Mouse (Mus musculus): ENCODE data around the gene Mrpl41. TPM values are rescaled to one million over a fixed set of nuclear protein-coding genes. Genes with fewer than 3 reads are reported as not detected.

The Mrpl41 gene
- polyA plus RNA-seq (2011; ENCODE audit: insufficient read depth, insufficient read length, low replicate concordance, missing spikeins): 46.5 and 61.1 TPM in 2 replicates

DNA sequence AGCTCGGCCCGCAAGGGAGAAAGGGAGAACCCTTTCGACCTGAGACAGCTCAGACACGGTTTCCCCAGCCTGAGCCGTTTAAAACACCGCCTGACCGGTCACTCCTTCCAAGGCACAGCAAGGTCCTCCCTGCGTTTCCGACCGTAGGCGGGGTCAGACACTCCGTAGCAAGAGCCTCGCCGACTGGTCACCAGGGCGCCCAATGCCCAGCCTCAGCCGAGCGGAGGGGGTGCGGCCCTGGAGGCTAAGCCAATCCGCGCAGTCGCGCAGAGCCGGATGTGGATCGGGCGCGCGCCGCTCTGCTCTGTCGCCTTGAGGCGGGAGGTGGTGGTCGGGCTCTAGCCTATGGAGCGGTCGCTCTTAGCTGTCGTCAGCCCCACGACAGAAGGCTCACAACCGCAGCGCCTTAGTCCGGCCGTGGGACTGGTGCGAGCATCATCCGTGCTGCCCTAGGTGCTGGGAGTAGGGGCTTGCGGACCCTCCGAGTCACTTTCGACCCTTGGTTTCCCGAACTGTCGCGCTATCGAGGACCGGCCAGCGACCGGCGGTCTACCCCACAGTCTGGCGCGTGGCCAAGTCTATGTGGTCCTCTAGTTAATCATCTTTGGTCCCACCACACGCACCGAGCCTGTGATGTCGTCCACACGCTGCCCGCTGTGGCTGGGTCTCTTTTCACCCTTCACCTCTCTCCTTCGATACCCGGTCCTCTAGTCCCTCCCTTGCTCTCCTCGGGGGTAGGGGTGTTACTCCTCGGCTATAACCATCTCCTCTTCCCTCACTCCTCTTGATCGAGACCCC, at the start of gene Mrpl41:
Gene Mrpl41 (minus strand): TSS at position 193 of the 798 bp plus-strand sequence.
- H3K4me1 ChIP-seq (ENCODE audit: control insufficient read depth, insufficient read depth, low read length): no peaks in the 10 kb centered on the region
- under 1% methylated on average over 64 of the region's 64 CpGs for WGBS
- TF ChIP-seq POLR2A (IDR thresholded peaks at IDR 0.05; ENCODE audit: borderline replicate concordance, control insufficient read depth, low read depth, low read length) (peak; percentile 88), CTCF (IDR thresholded peaks at IDR 0.05; ENCODE audit: control insufficient read depth, insufficient read depth, low read length) (no peak; the same call in 1 of the 2 replicates)

DNA sequence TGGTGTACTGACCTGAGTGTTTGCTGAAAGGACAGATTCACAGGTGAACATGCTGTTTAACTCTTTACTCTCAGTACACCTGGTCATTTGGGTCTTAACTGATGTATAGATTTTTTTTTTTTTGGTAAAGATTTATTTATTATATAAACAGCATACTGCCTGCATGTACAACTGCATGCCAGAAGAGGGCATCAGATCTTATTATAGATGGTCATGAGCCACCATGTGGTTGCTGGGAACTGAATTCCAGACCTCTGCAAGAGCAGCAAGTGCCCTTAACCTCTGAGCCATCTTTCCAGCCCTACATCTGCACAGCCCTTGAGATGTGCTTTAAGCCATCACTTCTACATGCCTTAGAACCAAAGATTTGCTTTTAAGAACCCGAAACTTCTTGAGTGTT, 47.8 kb upstream of the Mrpl41 start:
- no peak for TF ChIP-seq POLR2A (IDR thresholded peaks at IDR 0.05; ENCODE audit: borderline replicate concordance, control insufficient read depth, low read depth, low read length)
- no peak for TF ChIP-seq CTCF (IDR thresholded peaks at IDR 0.05; ENCODE audit: control insufficient read depth, insufficient read depth, low read length)
- Histone ChIP-seq H3K4me3 (replicated peaks; ENCODE audit: control insufficient read depth, low read depth, low read length) (no peak overlapping the region), H3K27ac (ENCODE audit: control insufficient read depth, insufficient read depth, low read depth, low read length, poor library complexity) (no peak overlapping the region), H3K4me1 (ENCODE audit: control insufficient read depth, insufficient read depth, low read length) (no peaks in the 10 kb centered on the region)
- WGBS: 87% methylated on average over 1 of the region's 1 CpGs

More for the DNA sequence above, at the start of gene Mrpl41:
- H3K4me3 ChIP-seq (replicated peaks; ENCODE audit: control insufficient read depth, low read depth, low read length): peak within 1 kb of the TSS; percentile 76
- peak within 1 kb of the TSS; percentile 91 for H3K27ac ChIP-seq (ENCODE audit: control insufficient read depth, insufficient read depth, low read depth, low read length, poor library complexity)

DNA sequence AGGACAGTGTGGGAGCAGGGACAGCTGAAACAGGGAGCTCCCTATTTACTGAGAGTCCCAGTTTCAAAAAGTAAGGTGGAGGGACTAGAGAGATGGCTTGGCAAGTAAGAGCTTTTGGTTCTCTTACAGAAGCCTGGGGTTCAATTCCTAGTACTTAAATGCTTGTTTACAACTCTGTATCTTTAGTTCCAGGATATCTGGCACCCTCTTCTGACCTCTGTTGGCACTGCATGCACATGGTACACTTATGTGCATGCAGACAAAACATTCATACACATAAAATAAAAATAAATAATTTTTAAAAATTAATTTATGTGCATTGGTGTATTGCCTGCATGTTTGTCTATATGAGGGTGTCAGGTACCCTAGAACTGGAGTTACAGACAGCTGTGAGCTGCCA, 33.4 kb upstream of the Mrpl41 start:
- TF ChIP-seq POLR2A (IDR thresholded peaks at IDR 0.05; ENCODE audit: borderline replicate concordance, control insufficient read depth, low read depth, low read length): no peak
- TF ChIP-seq CTCF (IDR thresholded peaks at IDR 0.05; ENCODE audit: control insufficient read depth, insufficient read depth, low read length): no peak
- no peaks in the 10 kb centered on the region for H3K4me1 ChIP-seq (ENCODE audit: control insufficient read depth, insufficient read depth, low read length)
- H3K4me3 ChIP-seq (replicated peaks; ENCODE audit: control insufficient read depth, low read depth, low read length): no peak overlapping the region
- H3K27ac ChIP-seq (ENCODE audit: control insufficient read depth, insufficient read depth, low read depth, low read length, poor library complexity): no peak overlapping the region

DNA sequence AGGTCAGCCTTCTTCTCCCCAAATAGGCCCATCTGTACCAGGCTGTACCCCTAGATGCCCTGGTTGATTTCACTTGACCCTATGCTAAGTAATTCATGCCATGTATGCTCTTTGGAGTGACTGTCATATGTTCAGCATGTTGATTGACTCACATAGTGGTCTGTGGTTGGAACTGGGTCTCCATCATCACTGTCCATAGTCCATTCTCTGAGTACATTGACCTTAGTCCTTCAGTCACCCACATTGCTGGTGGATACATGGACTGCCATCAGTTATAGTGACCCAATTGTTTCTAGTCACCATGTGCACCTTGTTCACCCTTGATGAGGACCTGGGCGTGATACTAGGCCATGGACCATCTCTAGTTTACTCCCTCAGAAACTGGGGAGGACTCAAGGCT, 31.9 kb upstream of the Mrpl41 start:
- TF ChIP-seq POLR2A (IDR thresholded peaks at IDR 0.05; ENCODE audit: borderline replicate concordance, control insufficient read depth, low read depth, low read length) (no peak), CTCF (IDR thresholded peaks at IDR 0.05; ENCODE audit: control insufficient read depth, insufficient read depth, low read length) (no peak)
- no peak overlapping the region for H3K4me3 ChIP-seq (replicated peaks; ENCODE audit: control insufficient read depth, low read depth, low read length)
- no peak overlapping the region for H3K27ac ChIP-seq (ENCODE audit: control insufficient read depth, insufficient read depth, low read depth, low read length, poor library complexity)
- 94% methylated on average over 1 of the region's 1 CpGs for WGBS
- H3K4me1 ChIP-seq (ENCODE audit: control insufficient read depth, insufficient read depth, low read length): no peaks in the 10 kb centered on the region

DNA sequence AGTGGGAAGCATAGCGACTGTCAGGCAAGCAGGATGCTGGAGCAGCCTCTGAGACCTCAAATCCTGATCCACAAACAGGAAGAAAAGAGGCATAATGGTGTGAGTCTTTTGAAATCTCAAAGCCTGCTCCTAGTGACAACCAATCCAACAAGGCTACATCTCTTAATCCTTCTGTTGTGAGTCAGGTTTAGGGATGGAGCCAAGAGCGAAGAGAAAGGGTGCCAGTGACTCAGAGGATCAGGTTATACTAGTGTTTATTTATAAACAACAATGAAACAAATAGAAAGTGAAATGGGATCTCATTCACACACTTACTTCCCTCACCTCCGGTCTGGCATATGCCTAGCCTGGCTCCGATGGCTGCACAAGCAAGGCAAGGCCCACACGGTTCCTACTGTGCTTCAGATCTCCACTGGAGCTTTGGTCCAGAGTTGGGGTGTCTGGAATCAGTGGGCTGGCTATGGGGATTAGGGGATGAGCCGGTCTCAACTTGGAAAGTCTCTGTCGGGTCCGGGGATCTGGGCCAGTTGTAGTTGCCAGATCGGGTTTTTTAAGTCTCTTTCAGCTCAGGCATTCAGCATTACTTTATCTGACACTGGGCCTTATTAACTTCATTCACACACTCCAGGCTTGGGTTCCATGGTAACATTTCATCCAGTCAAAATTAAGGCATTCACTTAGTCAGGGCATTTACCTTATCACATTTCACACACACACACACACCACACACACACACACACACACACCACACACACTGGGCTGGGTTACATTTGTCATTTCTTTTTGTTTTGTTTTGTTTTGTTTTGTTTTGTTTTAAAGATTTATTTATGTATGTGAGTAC, 29.3 kb upstream of the Mrpl41 start:
- TF ChIP-seq POLR2A (IDR thresholded peaks at IDR 0.05; ENCODE audit: borderline replicate concordance, control insufficient read depth, low read depth, low read length) (no peak), CTCF (IDR thresholded peaks at IDR 0.05; ENCODE audit: control insufficient read depth, insufficient read depth, low read length) (no peak)
- Histone ChIP-seq H3K4me1 (ENCODE audit: control insufficient read depth, insufficient read depth, low read length) (no peaks in the 10 kb centered on the region), H3K27ac (ENCODE audit: control insufficient read depth, insufficient read depth, low read depth, low read length, poor library complexity) (no peak overlapping the region), H3K4me3 (replicated peaks; ENCODE audit: control insufficient read depth, low read depth, low read length) (no peak overlapping the region)
- WGBS: 91% methylated on average over 9 of the region's 9 CpGs

DNA sequence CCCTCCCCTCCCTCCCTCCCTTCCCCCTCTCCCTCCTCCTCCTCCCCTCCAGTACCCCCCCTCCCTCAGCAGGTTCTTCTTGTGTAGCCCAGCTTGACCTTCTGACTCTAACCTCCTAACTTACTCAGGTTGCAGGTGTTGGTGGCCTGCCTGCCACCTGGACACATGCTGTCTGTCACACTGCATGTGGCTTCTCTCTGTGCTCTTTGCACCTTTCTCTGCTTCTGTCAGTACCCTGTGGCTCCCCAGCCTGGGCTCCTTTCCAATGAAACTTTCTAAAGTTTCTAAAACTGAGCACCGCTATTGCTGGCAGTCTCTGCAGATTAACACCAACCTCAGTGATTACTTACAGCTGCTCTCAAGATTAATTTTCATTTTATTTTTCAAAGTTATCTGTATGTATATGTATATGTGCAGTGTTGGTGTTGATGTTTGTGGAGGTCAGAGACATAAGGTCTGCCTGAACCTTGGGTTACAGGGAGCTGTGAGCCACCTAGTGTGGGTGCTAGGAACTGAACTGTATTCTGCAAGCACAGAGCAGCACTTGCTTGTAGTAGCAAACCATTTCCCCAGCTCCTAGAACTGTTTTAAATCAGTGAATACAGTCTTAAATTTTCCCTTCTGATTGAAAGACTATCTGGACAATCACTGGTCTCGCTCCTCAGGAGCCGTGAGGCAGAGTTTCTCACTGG, 25.8 kb upstream of the Mrpl41 start:
- Histone ChIP-seq H3K4me1 (ENCODE audit: control insufficient read depth, insufficient read depth, low read length) (no peaks in the 10 kb centered on the region), H3K27ac (ENCODE audit: control insufficient read depth, insufficient read depth, low read depth, low read length, poor library complexity) (no peak overlapping the region), H3K4me3 (replicated peaks; ENCODE audit: control insufficient read depth, low read depth, low read length) (no peak overlapping the region)
- no peak for TF ChIP-seq POLR2A (IDR thresholded peaks at IDR 0.05; ENCODE audit: borderline replicate concordance, control insufficient read depth, low read depth, low read length)
- peak; percentile 56 for TF ChIP-seq CTCF (IDR thresholded peaks at IDR 0.05; ENCODE audit: control insufficient read depth, insufficient read depth, low read length)
- WGBS: 90% methylated on average over 3 of the region's 3 CpGs

DNA sequence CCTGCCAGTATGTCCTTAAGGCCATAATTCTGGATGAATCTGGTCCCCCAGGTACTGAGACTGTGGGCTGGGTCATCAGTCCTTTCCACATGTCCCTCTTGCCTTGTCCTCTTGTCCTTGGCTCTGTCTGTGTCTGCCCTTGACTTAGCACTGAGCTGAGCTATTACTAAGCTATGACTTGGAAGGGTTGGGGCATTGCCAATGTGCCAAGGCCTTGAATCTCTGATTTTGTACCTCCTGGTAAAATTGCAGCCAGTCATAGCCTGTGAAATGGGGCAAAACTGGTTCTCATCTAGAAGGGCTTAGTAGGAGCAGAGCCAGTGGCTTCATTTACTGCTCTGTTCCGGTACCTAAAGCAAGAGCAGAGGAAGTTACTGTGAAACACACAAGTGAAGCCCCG, 21.6 kb upstream of the Mrpl41 start:
- TF ChIP-seq CTCF (IDR thresholded peaks at IDR 0.05; ENCODE audit: control insufficient read depth, insufficient read depth, low read length) (no peak), POLR2A (IDR thresholded peaks at IDR 0.05; ENCODE audit: borderline replicate concordance, control insufficient read depth, low read depth, low read length) (no peak)
- Histone ChIP-seq H3K4me3 (replicated peaks; ENCODE audit: control insufficient read depth, low read depth, low read length) (no peak overlapping the region), H3K27ac (ENCODE audit: control insufficient read depth, insufficient read depth, low read depth, low read length, poor library complexity) (no peak overlapping the region), H3K4me1 (ENCODE audit: control insufficient read depth, insufficient read depth, low read length) (no peaks in the 10 kb centered on the region)
- WGBS: 89% methylated on average over 2 of the region's 2 CpGs

DNA sequence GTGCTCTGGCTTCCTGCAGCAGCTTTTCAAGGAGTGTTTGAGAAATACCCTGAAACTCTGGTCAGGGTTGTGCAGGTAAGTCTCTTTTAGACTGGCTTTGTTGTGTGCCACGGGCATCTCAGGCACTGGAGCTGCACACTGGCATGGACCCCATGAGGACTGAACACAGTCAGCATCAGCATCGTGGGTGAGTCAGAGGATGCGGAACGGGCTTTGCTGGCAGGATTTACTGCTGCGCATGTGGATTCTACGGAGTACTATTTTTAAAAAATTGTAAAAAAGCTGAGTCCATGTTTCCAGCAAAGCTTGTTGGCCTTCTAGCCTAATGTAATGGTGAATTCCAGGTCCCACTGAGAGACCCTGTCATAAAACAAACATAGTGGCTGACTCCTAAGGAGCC, 20.4 kb upstream of the Mrpl41 start:
- H3K27ac ChIP-seq (ENCODE audit: control insufficient read depth, insufficient read depth, low read depth, low read length, poor library complexity): no peak overlapping the region

More for the DNA sequence above, 20.4 kb upstream of the Mrpl41 start:
- WGBS: 92% methylated on average over 6 of the region's 6 CpGs
- Histone ChIP-seq H3K4me1 (ENCODE audit: control insufficient read depth, insufficient read depth, low read length) (no peaks in the 10 kb centered on the region), H3K4me3 (replicated peaks; ENCODE audit: control insufficient read depth, low read depth, low read length) (no peak overlapping the region)
- no peak for TF ChIP-seq POLR2A (IDR thresholded peaks at IDR 0.05; ENCODE audit: borderline replicate concordance, control insufficient read depth, low read depth, low read length)
- no peak for TF ChIP-seq CTCF (IDR thresholded peaks at IDR 0.05; ENCODE audit: control insufficient read depth, insufficient read depth, low read length)
